Mouse (Mus musculus) heart, postnatal 0 days (tissue): ENCODE data around the gene Rae1. TPM values are rescaled to one million over a fixed set of nuclear protein-coding genes. Genes with fewer than 3 reads are reported as not detected.

Source experiments
- ATAC-seq: fragments of 200-750 bp; cut with Nextera tagmentation; 2 replicates; pipeline ENCODE4 v1.8.0; 2017; ENCODE audit warnings: low read depth, moderate number of reproducible peaks, moderate library complexity; ENCODE audit not compliant: insufficient read depth
- DNase-seq: peaks from one replicate; pipeline ENCODE4 v3.0.0-alpha.2; 2016; ENCODE audit warnings: low spot score
- H3K27ac ChIP-seq: fragments of 300-500 bp; sonication (generic); 2 replicates; pipeline ENCODE4 v1.5.1; 2014; ENCODE audit warnings: low read depth, mild to moderate bottlenecking
- H3K27me3 ChIP-seq: fragments of 300-500 bp; sonication (generic); 2 replicates; pipeline ENCODE4 v1.6.1; 2014; ENCODE audit warnings: low read length, mixed read lengths; ENCODE audit not compliant: control insufficient read depth, insufficient read depth
- H3K36me3 ChIP-seq: fragments of 300-500 bp; sonication (generic); replicated peaks from 2 replicates; pipeline ENCODE4 v1.6.1; 2014; ENCODE audit warnings: low read length, mixed read lengths; ENCODE audit not compliant: control insufficient read depth, insufficient read depth
- H3K4me1 ChIP-seq: fragments of 300-500 bp; sonication (generic); 2 replicates; pipeline ENCODE4 v1.6.1; 2014; ENCODE audit warnings: antibody characterized with exemption; ENCODE audit not compliant: control insufficient read depth, insufficient read depth
- H3K4me2 ChIP-seq: fragments of 300-500 bp; sonication (generic); 2 replicates; pipeline ENCODE4 v1.6.1; 2014; ENCODE audit warnings: low read depth, mild to moderate bottlenecking, low read length, moderate library complexity
- H3K4me3 ChIP-seq: fragments of 300-500 bp; sonication (generic); 2 replicates; pipeline ENCODE4 v1.5.1; 2014; ENCODE audit warnings: low read depth, low read length
- H3K9ac ChIP-seq: fragments of 300-500 bp; sonication (generic); replicated peaks from 2 replicates; pipeline ENCODE4 v1.6.1; 2014; ENCODE audit warnings: low read depth, low read length, mixed read lengths
- H3K9me3 ChIP-seq: fragments of 300-500 bp; sonication (generic); replicated peaks from 2 replicates; pipeline ENCODE4 v1.6.1; 2016; ENCODE audit warnings: low read length; ENCODE audit not compliant: control insufficient read depth
- CTCF ChIP-seq: IDR thresholded peaks from 2 replicates; pipeline ENCODE4 v1.5.1; 2016; ENCODE audit warnings: antibody characterized with exemption, control low read depth, low read depth
- EP300 ChIP-seq: IDR thresholded peaks from 2 replicates; pipeline ENCODE4 v1.6.1; 2016; ENCODE audit warnings: antibody characterized with exemption, low read depth
- WGBS: fragments of 180-500 bp; shearing (Covaris S2); extraction: QIAGEN DNeasy Blood & Tissue Kit; methylation state at CpG from one replicate; pipeline ENCODE4 v1.1.7; 2014; 5-methylcytosine and 5-hydroxymethylcytosine counted together
- polyA plus RNA-seq: library from polyadenylated mRNA; unstranded; fragments of >200 nt; fragmentation: Nextera tagmentation; extraction: Ambion mirVana; gene quantifications from 2 replicates; pipeline ENCODE4 v1.2.1, GENCODE M21; 2015
- total RNA-seq: library from RNA; depleted of rRNA; stranded (reverse); fragments of >200 nt; gene quantifications from 2 replicates; pipeline ENCODE4 v1.2.3, GENCODE M21; 2014; ENCODE audit warnings: low replicate concordance; rRNA removed

Rae1 gene
- total and polyA plus RNA-seq, 2 experiments from 2014 or later = 76.7 to 83.4 TPM

DNA sequence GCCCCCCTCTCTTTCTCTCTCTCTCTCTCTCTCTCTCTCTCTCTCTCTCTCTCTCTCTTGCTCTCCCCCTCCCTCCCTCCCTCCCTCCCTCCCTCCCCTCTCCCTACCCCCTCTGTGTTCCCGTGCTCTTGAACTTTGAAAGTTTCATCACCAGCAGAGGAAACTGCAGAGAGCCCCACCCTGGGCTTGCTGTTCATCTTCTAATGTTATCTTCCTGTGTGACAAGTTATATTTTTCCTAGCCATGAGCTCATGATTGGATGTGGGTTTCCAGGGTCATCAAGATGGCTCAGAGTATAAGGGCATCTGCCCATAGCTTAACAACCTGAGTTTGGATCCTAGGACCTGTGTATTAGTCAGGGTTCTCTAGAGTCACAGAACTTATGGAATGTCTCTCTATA is 63.3 kb downstream of the Rae1 start:
- ATAC-seq (no peak), DNase-seq (no peak)
- Histone ChIP-seq H3K36me3 (no peaks in the 10 kb centered on the region), H3K4me3 (no peak overlapping the region), H3K27ac (no peak overlapping the region), H3K4me1 (peaks cover 17% of the 10 kb centered on the region), H3K4me2 (no peak overlapping the region), H3K27me3 (no peaks in the 10 kb centered on the region), H3K9ac (no peak overlapping the region), H3K9me3 (no peaks in the 10 kb centered on the region)
- TF ChIP-seq CTCF (no peak), EP300 (no peak)
- WGBS = 67% methylated on average over 1 of the region's 1 CpGs

DNA sequence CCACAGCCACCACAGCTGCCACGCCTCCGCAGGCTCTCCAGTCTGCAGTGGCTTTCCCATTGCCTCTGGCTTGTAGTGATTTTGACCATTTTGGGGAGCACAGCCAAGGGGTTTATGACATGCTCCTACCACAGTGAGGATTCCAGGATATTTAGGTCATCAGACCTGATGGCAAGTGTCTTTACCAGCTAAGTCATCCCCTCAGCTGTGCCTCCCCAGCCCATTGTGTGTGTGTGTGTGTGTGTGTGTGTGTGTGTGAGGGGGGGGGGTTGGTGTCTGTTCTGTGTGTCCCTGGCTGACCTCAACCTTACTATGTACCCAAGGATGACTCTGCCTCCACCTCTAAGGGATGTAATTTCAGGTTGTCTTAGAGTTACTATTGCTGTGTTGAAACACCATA is 64.9 kb downstream of the Rae1 start:
- TF ChIP-seq EP300 (no peak), CTCF (no peak)
- ATAC-seq = no peak

More for the DNA sequence above, 64.9 kb downstream of the Rae1 start:
- Histone ChIP-seq H3K9ac (no peak overlapping the region), H3K36me3 (no peaks in the 10 kb centered on the region), H3K9me3 (no peaks in the 10 kb centered on the region), H3K27ac (no peak overlapping the region), H3K4me3 (no peak overlapping the region), H3K4me2 (no peak overlapping the region), H3K27me3 (no peaks in the 10 kb centered on the region), H3K4me1 (peaks cover 10% of the 10 kb centered on the region)
- DNase-seq = no peak
- 100% methylated on average over 2 of the region's 2 CpGs for WGBS

Other genes with a start within 250 kb of the Rae1 start
- 51.3 and 60.3 TPM in 2 replicates for gene Bmp7, start 59.8 kb upstream of the Rae1 start, total RNA-seq
- gene Bmp7, start 59.8 kb upstream of the Rae1 start, polyA plus RNA-seq = 11.8 TPM in 2 replicates
- 19.1 TPM in 1 of 2 replicates, not detected in the other for gene Spo11, start 22.4 kb upstream of the Rae1 start, total RNA-seq
- gene Spo11, start 22.4 kb upstream of the Rae1 start, polyA plus RNA-seq = 0.18 TPM in 1 of 2 replicates, not detected in the other
- gene Rbm38, start 20.4 kb downstream of the Rae1 start, total RNA-seq = 85.0 and 119 TPM in 2 replicates
- gene Rbm38, start 20.4 kb downstream of the Rae1 start, polyA plus RNA-seq = 122 and 135 TPM in 2 replicates
- gene Ctcfl, start 119.4 kb downstream of the Rae1 start, total RNA-seq = not detected in 2 replicates
- gene Ctcfl, start 119.4 kb downstream of the Rae1 start, polyA plus RNA-seq = 0.22 and 0.26 TPM in 2 replicates
- 0.97 and 1.7 TPM in 2 replicates for gene Pck1, start 152.9 kb downstream of the Rae1 start, total RNA-seq
- 0.29 and 0.37 TPM in 2 replicates for gene Pck1, start 152.9 kb downstream of the Rae1 start, polyA plus RNA-seq
- gene Zbp1, start 218.8 kb downstream of the Rae1 start, total RNA-seq = 3.1 TPM in 1 of 2 replicates, not detected in the other
- gene Zbp1, start 218.8 kb downstream of the Rae1 start, polyA plus RNA-seq = 0.36 and 1.1 TPM in 2 replicates